Mouse (Mus musculus) lung, postnatal 25 days (tissue): Measurements from ENCODE around the gene Taar7a.

Experiments used
- DNase-seq: peaks from one replicate; pipeline ENCODE4 v3.0.0; 2022; ENCODE audit warnings: low spot score

Gene Taar7a

DNA sequence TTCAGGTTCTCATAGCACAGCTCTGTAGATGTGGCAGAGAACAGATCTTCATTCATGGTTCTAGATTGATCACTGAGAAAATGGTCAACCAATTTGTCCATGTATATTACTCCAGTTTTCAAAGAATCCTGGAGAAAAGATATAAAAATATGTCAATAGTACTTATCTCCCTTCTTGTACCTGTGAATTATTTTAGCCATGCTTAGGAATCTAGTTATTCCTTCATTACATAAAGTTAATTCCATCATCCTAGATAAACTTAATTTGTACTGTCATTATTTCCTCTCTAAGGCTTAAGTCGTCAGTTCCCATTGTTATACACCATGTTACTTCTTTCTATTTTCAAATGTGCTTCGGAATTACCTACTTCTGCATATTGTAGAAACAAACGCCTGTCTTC is at the start of gene Taar7a:
TSS of gene Taar7a (minus strand) at position 101 of the 400 bp plus-strand sequence.
- no peak for DNase-seq

GRCm38 (mm10) chr10:24040120-24040869 is 47.0 kb upstream of the Taar7a start:
- no peak for DNase-seq

- DNase-seq: no peak
Measured at GRCm38 (mm10) chr10:24037314-24037713, 44.0 kb upstream of the Taar7a start, which contains the start of gene Taar7e. Taar7e (plus strand) TSS chr10:24037614.

DNA sequence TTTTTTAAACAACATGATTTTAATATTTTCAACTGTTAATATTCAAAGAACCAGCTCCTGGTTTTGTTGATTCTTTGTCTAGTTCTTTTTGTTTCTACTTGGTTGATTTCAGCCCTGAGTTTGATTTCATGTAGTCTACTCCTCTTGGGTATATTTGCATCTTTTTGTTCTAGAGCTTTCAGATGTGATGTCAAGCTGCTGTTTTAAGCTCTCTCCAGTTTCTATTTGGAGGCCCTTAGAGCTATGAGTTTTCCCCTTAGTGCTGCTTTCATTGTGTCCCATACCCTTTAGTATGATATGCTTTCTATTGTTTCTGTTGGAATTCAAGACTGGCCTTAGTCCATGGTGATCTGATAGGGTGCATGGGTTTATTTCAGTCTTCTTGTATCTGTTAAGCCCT is 38.1 kb upstream of the Taar7a start:
- DNase-seq: no peak

GRCm38 (mm10) chr10:24026922-24027321 is 33.6 kb upstream of the Taar7a start, which contains the start of gene Taar7d:
Taar7d (plus strand) TSS chr10:24027222.
- DNase-seq: no peak

- no peak for DNase-seq
Measured at GRCm38 (mm10) chr10:24008143-24008542, 14.9 kb upstream of the Taar7a start.

- no peak for DNase-seq
Measured at GRCm38 (mm10) chr10:24007034-24007433, 13.8 kb upstream of the Taar7a start.

DNA sequence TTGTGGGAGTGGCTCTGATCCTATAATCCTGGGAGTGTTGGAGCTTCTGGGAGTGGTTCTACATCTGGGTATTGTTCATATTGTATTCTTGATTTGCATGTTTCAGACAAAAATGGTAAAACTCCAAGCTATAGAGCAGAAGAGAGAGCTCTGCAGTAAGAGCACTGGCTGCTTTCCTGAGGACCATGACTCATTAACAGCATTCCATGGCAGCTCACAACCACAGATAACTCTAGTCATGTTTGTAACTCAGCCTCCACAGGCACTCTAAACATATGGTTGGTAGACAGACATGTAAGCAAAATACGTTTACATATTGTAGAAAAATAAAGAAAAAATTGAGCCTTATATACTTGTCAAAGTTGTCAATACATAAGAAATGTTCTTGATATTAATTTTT is 13.2 kb upstream of the Taar7a start:
- DNase-seq: no peak

DNA sequence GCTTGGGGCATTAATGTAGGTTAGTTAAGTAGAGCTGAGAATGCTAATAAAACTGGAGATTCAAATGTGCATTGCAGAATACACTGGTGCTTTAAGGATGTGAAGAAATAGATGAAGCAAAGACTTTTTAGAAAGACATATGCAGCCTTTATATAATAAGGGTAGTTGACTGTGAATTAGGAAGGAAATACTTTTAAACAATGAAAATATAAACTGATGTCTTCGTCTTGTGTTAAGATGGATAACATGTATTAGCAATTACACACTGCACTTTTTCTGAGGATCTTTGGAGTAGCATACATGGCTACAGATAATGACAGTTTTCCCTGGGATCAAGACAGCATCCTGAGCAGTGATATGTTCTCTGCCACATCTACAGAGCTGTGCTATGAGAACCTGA is 6.4 kb upstream of the Taar7a start, which contains the start of gene Taar7b:
TSS of gene Taar7b (plus strand) at position 301 of the 400 bp plus-strand sequence.
- no peak for DNase-seq

DNA sequence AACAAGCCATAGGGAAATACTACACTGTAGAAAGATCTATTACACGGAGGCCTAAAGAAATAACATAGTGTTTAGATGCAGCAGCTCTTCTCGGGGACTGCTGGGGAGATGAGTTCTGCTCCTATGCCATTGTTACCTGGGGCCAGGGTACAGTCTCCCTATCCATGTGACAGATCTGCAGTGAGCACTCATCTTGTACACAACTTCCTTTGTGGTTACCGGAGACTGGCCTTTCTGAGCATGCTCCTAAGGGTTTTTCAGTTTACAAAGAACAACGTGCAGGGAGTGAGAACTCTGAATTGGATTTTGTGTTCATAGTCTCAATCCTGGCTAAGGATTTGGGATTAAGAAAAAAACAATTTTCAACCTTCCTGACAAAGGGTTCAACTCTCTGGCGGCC is 6.9 kb downstream of the Taar7a start:
- DNase-seq: no peak

GRCm38 (mm10) chr10:23985546-23985945 is 7.7 kb downstream of the Taar7a start, which contains the start of gene Taar6:
Taar6 (minus strand) TSS chr10:23985646.
- no peak for DNase-seq

GRCm38 (mm10) chr10:23978901-23979705 is 14.2 kb downstream of the Taar7a start:
- DNase-seq: peak; percentile 61

- no peak for DNase-seq
Measured at GRCm38 (mm10) chr10:23977958-23978357, 15.3 kb downstream of the Taar7a start.

GRCm38 (mm10) chr10:23971256-23971655 is 22.0 kb downstream of the Taar7a start:
- DNase-seq: no peak

DNA sequence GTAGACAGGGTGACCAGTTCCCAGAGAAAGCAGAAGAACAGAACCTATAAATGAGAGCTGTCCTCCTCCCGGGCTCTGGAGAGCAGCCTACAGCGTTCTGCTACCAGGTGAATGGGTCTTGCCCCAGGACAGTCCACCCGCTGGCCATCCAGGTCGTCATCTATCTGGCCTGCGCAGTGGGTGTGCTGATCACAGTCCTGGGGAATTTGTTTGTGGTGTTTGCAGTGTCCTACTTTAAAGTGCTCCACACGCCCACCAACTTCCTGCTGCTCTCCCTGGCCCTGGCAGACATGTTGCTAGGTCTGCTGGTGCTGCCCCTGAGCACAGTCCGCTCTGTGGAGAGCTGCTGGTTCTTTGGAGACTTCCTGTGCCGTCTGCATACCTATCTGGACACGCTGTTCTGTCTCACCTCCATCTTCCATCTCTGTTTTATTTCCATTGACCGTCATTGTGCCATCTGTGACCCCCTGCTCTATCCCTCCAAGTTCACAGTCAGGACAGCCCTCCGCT is 22.6 kb downstream of the Taar7a start, which contains the start of gene Taar5:
TSS of gene Taar5 (plus strand) at position 51 of the 510 bp plus-strand sequence.
- no peak for DNase-seq

- DNase-seq: no peak
Measured at GRCm38 (mm10) chr10:23964921-23965610, 28.2 kb downstream of the Taar7a start.

- no peak for DNase-seq
Measured at GRCm38 (mm10) chr10:23963444-23963843, 29.8 kb downstream of the Taar7a start.

- DNase-seq: no peak
Measured at GRCm38 (mm10) chr10:23960444-23960915, 32.8 kb downstream of the Taar7a start, which contains the start of gene Taar4. Taar4 (plus strand) TSS chr10:23960494.

DNA sequence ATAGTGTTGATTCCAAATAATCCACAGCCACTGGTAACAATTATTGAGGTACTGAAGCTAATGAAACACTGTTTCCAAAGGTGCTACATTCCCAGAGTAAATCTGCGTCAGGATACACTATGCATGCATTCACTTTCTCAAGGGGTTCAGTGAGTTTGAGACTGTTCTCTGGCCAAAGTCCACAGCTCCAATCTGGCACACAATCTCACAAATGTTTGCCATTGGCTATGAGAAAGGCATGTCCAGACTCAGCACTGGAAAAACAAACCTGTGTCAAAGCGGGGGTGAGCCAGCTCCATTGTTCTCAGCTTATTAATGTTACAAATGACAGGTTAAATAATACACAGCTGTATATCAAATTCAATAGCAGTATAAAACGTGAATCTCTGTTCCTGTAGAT is 34.2 kb downstream of the Taar7a start:
- DNase-seq: peak; percentile 16

DNA sequence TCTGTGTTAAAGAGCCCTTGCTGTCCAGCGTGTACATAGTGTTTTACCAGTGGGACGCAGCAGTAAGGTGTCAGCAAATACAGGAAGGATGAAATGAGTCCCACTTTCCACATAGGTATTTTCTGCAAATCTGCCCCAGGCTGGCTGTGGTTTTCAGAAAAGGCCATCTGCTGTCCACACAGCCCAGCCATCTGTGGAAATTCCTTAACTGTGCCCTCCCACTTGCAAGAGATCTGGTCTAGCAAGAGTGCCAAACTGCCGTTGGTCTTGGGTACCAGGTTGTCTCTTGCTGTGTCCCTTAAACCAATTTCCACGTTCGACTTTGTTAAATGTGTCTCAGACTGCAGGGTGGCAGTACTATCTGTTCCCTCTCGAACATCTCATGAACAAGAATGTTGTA is 41.6 kb downstream of the Taar7a start:
- no peak for DNase-seq

GRCm38 (mm10) chr10:23949508-23950005 is 43.7 kb downstream of the Taar7a start, which contains the start of gene Taar3:
Taar3 (plus strand) TSS chr10:23949558.
- no peak for DNase-seq
